Mouse (Mus musculus) urinary bladder, postnatal 14 days (tissue): Measurements from ENCODE around the gene Tespa1.
"Not testable (repeated sequence)": the region's sequence is repeated elsewhere in the genome, so short reads cannot be mapped to it uniquely, and the experiment has no call there.

Source experiments
- DNase-seq: peaks from one replicate; pipeline ENCODE4 v3.0.0; 2021; ENCODE audit warnings: low spot score

The Tespa1 gene

GRCm38 (mm10) chr10:130363438-130364164 is 40.9 kb downstream of the Tespa1 start:
- no peak for DNase-seq

GRCm38 (mm10) chr10:130364766-130365165 is 42.1 kb downstream of the Tespa1 start:
- DNase-seq, result no peak

DNA sequence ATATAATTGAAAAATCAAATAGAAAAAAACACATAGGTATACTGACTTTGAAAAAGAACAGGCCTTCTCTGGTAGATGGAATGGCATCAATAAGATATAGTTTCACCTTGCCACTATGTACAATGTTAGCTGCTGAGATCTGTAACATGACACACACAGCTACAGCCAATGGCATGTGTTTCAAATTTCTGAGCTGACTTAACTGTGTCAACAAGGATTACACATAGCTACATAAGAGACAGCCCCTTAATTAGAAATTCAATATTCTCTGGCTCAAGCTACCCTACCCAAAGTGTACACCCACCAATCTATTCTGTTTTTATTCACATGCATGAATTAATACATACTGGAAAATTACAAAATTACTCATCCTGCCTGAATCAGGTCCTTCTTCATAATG is 45.7 kb downstream of the Tespa1 start:
- DNase-seq, result no peak

DNA sequence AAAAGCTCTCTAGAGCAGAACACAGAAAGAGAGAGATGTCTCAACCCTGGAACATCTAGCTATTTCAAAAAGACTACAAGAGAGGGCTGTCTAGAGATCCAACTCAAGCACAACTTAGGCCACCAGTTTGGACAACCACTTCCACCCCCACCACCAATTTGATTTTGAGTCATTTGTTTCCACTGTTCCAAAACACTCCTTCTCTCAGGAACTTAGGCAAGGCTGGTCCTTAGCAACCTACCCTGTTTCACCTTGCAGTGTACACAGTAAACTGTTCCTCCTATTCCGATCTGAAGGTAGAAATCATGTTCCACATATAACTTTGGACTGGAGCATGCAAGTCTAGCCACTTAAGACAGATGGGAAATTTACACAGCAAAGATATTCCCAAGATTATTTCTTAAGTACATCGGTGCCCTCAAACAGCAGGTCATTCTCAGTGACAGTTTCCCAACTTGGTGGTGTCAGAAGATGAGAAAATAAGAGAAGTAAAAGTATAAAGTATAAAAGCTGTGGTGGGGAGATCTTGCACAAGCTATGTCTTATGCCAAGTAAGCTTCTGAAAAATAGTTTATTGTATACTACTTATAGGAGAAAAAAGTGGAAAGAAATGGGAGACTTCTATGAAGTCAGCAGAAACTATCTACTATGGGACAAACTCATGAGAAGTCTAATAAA is 47.5 kb downstream of the Tespa1 start:
- DNase-seq, result no peak

- no peak for DNase-seq
Observed at GRCm38 (mm10) chr10:130371644-130372043, 49.0 kb downstream of the Tespa1 start.

GRCm38 (mm10) chr10:130372491-130373173 is 50.0 kb downstream of the Tespa1 start:
- no peak for DNase-seq

GRCm38 (mm10) chr10:130375145-130375544 is 52.5 kb downstream of the Tespa1 start:
- DNase-seq, result no peak

DNA sequence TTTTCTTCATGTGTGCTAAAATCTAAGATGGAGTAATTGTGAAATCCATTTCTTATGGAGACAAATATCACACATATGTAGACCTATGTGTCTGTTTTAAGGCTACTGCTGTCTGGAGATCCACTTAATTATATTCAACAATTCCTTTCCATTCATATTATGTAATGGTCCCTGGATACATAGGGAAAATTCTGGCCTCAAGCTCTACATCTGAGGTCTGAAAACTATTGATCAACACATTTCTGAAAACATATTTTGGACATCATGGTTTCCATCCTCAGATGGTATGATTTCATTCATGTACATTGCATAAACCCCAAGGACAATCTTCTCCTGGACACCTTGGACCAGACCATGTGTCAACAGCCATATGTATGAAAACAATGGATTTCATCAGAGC is 71.6 kb downstream of the Tespa1 start, which contains the start of gene Vmn2r84:
Gene Vmn2r84, minus strand, starts transcription at position 101 of the 400 bp plus-strand sequence.
- no peak for DNase-seq

GRCm38 (mm10) chr10:130412167-130412698 is 89.6 kb downstream of the Tespa1 start:
- not testable (repeated sequence) for DNase-seq
